Mouse (Mus musculus) lung, embryonic 14.5 days (tissue): Measurements from ENCODE around the gene Gosr1. TPM values are rescaled to one million over a fixed set of nuclear protein-coding genes. Genes with fewer than 3 reads are reported as not detected.

Source experiments
- ATAC-seq: fragments of 200-750 bp; cut with Nextera tagmentation; 2 replicates; pipeline ENCODE4 v1.8.0; 2017; ENCODE audit warnings: mild to moderate bottlenecking, moderate TSS enrichment, moderate library complexity; ENCODE audit not compliant: insufficient read depth
- DNase-seq: peaks from one replicate; pipeline ENCODE4 v3.0.0-alpha.2; 2015
- H3K27ac ChIP-seq: fragments of 300-500 bp; sonication (generic); 2 replicates; pipeline ENCODE4 v1.5.1; 2014; ENCODE audit warnings: low read depth, mild to moderate bottlenecking, moderate library complexity
- H3K27me3 ChIP-seq: fragments of 300-500 bp; sonication (generic); 2 replicates; pipeline ENCODE4 v1.6.1; 2014; ENCODE audit warnings: low read length, control low read depth; ENCODE audit not compliant: insufficient read depth
- H3K36me3 ChIP-seq: fragments of 300-500 bp; sonication (generic); 2 replicates; pipeline ENCODE4 v1.6.1; 2014; ENCODE audit warnings: control low read depth; ENCODE audit not compliant: insufficient read depth
- H3K4me1 ChIP-seq: fragments of 300-500 bp; sonication (generic); 2 replicates; pipeline ENCODE4 v1.6.1; 2014; ENCODE audit warnings: antibody characterized with exemption, control low read depth; ENCODE audit not compliant: insufficient read depth
- H3K4me2 ChIP-seq: fragments of 300-500 bp; sonication (generic); 2 replicates; pipeline ENCODE4 v1.6.1; 2014; ENCODE audit warnings: mild to moderate bottlenecking
- H3K4me3 ChIP-seq: fragments of 300-500 bp; sonication (generic); 2 replicates; pipeline ENCODE4 v1.5.1; 2014; ENCODE audit warnings: low read depth, low read length
- H3K9ac ChIP-seq: fragments of 300-500 bp; sonication (generic); 2 replicates; pipeline ENCODE4 v1.6.1; 2014
- H3K9me3 ChIP-seq: fragments of 300-500 bp; sonication (generic); 2 replicates; pipeline ENCODE4 v1.6.1; 2016; ENCODE audit warnings: low read depth, low read length, control low read depth
- CTCF ChIP-seq: IDR thresholded peaks from 2 replicates; pipeline ENCODE4 v1.5.1; 2016; ENCODE audit warnings: antibody characterized with exemption, low read depth
- WGBS: fragments of 180-500 bp; shearing (Covaris S2); extraction: QIAGEN DNeasy Blood & Tissue Kit; methylation state at CpG from one replicate; pipeline ENCODE4 v1.1.7; 2014; 5-methylcytosine and 5-hydroxymethylcytosine counted together
- polyA plus RNA-seq: library from polyadenylated mRNA; unstranded; fragments of >200 nt; fragmentation: Nextera tagmentation; extraction: Ambion mirVana; gene quantifications from 2 replicates; pipeline ENCODE4 v1.2.1, GENCODE M21; 2014

Gene Gosr1
- polyA plus RNA-seq, 1 experiment from 2014 or later, result 38.7 TPM

DNA sequence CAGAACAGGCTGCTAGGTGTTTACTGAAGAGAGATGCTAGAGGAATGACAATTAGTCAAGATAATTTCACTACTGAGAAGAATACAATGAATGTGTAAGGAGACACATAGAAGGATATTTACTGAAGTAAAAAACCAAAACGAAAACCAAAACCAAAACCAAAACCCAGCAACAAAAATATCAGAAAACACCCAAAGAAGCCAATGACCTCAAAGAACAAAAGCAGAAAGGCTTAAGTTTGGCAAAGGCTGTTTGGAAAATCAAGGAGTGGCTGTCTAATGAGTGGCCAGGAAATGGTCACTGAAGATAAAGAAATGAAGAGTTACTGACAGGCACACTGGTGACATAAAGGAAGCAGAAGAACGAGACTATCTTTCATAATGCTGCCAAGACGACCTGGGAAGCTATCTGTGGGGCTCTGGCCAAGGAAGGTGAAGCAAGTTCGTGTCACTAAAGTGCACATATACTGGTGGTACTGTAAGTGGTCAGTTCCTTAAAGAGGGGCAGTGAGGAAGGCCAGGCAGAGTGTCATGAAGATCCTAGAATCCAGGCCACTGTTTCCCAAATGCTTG is 27.5 kb downstream of the Gosr1 start:
- H3K4me1 ChIP-seq, result no peaks in the 10 kb centered on the region
- TF ChIP-seq CTCF, result no peak
- DNase-seq, result no peak
- no peak overlapping the region for H3K4me3 ChIP-seq
- no peaks in the 10 kb centered on the region for H3K9me3 ChIP-seq
- no peak overlapping the region for H3K4me2 ChIP-seq
- WGBS, result 66% methylated on average over 4 of the region's 4 CpGs
- no peak overlapping the region for H3K27ac ChIP-seq
- no peak for ATAC-seq
- H3K27me3 ChIP-seq, result no peaks in the 10 kb centered on the region
- H3K36me3 ChIP-seq, result peaks cover 50% of the 10 kb centered on the region
- H3K9ac ChIP-seq, result no peak overlapping the region

DNA sequence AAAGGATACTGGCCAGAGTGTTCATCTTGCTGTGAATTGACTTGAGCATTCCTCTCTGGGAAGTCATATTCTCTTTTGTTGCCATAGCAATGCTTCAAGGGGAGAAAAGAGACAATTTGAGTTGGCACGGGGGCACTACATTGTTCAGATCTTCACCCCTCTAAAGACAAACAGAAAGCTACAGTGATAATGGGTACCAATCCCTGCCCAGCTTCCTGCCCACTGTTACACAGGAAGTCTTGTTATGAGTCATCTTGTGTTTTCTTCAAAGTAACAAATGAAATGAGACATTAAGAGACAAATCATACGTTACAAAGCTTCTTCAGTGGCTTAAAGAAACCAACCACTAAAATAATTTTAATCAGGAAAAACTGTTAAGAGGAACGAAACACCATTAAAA is 28.8 kb downstream of the Gosr1 start:
- no peaks in the 10 kb centered on the region for H3K9me3 ChIP-seq
- TF ChIP-seq CTCF, result no peak
- H3K4me3 ChIP-seq, result no peak overlapping the region
- no peaks in the 10 kb centered on the region for H3K4me1 ChIP-seq
- no peak for ATAC-seq
- H3K27me3 ChIP-seq, result no peaks in the 10 kb centered on the region
- H3K9ac ChIP-seq, result no peak overlapping the region
- peaks cover 59% of the 10 kb centered on the region for H3K36me3 ChIP-seq
- no peak overlapping the region for H3K27ac ChIP-seq
- DNase-seq, result no peak
- no peak overlapping the region for H3K4me2 ChIP-seq
- 73% methylated on average over 3 of the region's 3 CpGs for WGBS

GRCm38 (mm10) chr11:76730650-76731049 is 32.7 kb downstream of the Gosr1 start:
- no peak for TF ChIP-seq CTCF
- ATAC-seq, result no peak
- H3K4me1 ChIP-seq, result no peaks in the 10 kb centered on the region
- no peak overlapping the region for H3K4me3 ChIP-seq
- peaks cover 63% of the 10 kb centered on the region for H3K36me3 ChIP-seq
- no peak overlapping the region for H3K4me2 ChIP-seq
- no peak for DNase-seq
- no peak overlapping the region for H3K9ac ChIP-seq
- H3K27ac ChIP-seq, result no peak overlapping the region
- no peaks in the 10 kb centered on the region for H3K27me3 ChIP-seq
- 68% methylated on average over 3 of the region's 3 CpGs for WGBS
- no peaks in the 10 kb centered on the region for H3K9me3 ChIP-seq

GRCm38 (mm10) chr11:76728093-76728492 is 35.3 kb downstream of the Gosr1 start:
- no peaks in the 10 kb centered on the region for H3K9me3 ChIP-seq
- H3K27ac ChIP-seq, result no peak overlapping the region
- no peak for TF ChIP-seq CTCF
- ATAC-seq, result no peak
- no peak for DNase-seq
- H3K36me3 ChIP-seq, result peaks cover 45% of the 10 kb centered on the region
- H3K4me1 ChIP-seq, result no peaks in the 10 kb centered on the region
- 94% methylated on average over 11 of the region's 11 CpGs for WGBS
- no peak overlapping the region for H3K4me3 ChIP-seq
- no peak overlapping the region for H3K9ac ChIP-seq
- no peak overlapping the region for H3K4me2 ChIP-seq
- no peaks in the 10 kb centered on the region for H3K27me3 ChIP-seq

- Histone ChIP-seq H3K36me3 (peaks cover 4% of the 10 kb centered on the region), H3K4me1 (no peaks in the 10 kb centered on the region), H3K27me3 (no peaks in the 10 kb centered on the region), H3K27ac (no peak overlapping the region), H3K9ac (no peak overlapping the region), H3K9me3 (no peaks in the 10 kb centered on the region), H3K4me2 (no peak overlapping the region), H3K4me3 (no peak overlapping the region)
- 66% methylated on average over 8 of the region's 8 CpGs for whole genome bisulfite sequencing
- DNase-seq (no peak), ATAC-seq (no peak)
- no peak for TF ChIP-seq CTCF
Observed at GRCm38 (mm10) chr11:76723911-76724310, 39.5 kb downstream of the Gosr1 start.

GRCm38 (mm10) chr11:76717000-76717399 is 46.4 kb downstream of the Gosr1 start:
- 57% methylated on average over 4 of the region's 4 CpGs for WGBS
- ATAC-seq, result no peak
- H3K27me3 ChIP-seq, result no peaks in the 10 kb centered on the region
- no peaks in the 10 kb centered on the region for H3K9me3 ChIP-seq
- no peak overlapping the region for H3K27ac ChIP-seq
- H3K9ac ChIP-seq, result no peak overlapping the region
- TF ChIP-seq CTCF, result no peak
- H3K4me3 ChIP-seq, result no peak overlapping the region
- no peaks in the 10 kb centered on the region for H3K36me3 ChIP-seq
- H3K4me1 ChIP-seq, result no peaks in the 10 kb centered on the region
- DNase-seq, result no peak
- no peak overlapping the region for H3K4me2 ChIP-seq

DNA sequence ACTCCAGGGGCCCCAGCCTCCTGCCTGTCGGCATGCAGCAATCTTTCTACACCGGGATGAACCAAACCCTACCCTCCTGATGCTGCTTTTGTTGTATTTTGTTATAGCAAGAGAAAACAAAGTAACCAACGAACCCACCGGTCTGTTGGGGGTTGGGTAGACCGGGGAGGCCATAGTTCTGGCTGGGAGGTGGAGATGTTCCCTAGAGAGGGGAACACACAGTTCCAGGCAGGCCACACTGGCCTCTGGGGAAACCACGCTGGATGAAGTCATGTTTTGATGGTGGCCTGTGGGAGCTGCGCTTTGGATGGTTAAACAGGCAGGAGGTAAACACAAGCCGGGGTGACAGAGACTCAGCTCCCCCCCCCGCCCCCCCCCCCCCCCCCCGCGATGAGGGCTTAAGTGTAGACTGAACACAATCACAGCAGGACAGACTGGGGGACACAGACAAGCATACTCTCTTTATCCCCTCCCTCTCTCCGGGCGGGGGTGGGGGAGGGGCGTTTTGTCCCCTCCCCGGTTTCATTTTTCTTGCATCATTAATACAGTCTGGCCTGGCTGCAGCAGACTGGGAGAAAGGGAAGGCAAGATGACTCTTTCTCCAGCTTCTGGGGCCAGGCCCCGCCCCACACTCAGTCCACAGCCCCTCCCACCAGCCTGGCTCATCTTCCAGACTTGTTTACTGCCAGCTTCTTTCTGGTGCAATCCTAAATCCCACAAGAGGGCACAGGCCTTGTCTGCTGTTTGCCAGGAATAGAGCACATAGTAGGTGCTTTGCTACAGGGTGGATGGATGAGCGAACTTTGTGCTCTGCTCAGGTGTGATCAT is 53.5 kb downstream of the Gosr1 start:
- 21% methylated on average over 14 of the region's 17 CpGs for WGBS
- peak; percentile 84 for ATAC-seq
- H3K9ac ChIP-seq, result 0 out of 2 replicates have a peak overlapping the region, but pooled peaks have one; percentile 29
- H3K4me2 ChIP-seq, result peak overlapping the region; percentile 36
- no peak overlapping the region for H3K27ac ChIP-seq
- no peaks in the 10 kb centered on the region for H3K9me3 ChIP-seq
- H3K36me3 ChIP-seq, result no peaks in the 10 kb centered on the region
- H3K27me3 ChIP-seq, result no peaks in the 10 kb centered on the region
- peak; percentile 78 for DNase-seq
- no peak for TF ChIP-seq CTCF
- no peaks in the 10 kb centered on the region for H3K4me1 ChIP-seq
- no peak overlapping the region for H3K4me3 ChIP-seq
